Mouse (Mus musculus) inflammation-experienced regulatory T-cells, adult 6 months (primary cell): ENCODE results near the gene Ptprq. TPM values are rescaled to one million over a fixed set of nuclear protein-coding genes. Genes with fewer than 3 reads are reported as not detected.

ENCODE experiments used
- ATAC-seq: one replicate; pipeline ENCODE4 v1.8.0; 2017
- polyA plus RNA-seq, 3 experiments: library from polyadenylated mRNA; unstranded; fragments of 100-300 nt; shearing (Covaris generic); gene quantifications; one replicate each; pipeline ENCODE4 v1.2.1; 2017

The Ptprq gene
- polyA plus RNA-seq, 3 experiments from 2014 or later = not detected

DNA sequence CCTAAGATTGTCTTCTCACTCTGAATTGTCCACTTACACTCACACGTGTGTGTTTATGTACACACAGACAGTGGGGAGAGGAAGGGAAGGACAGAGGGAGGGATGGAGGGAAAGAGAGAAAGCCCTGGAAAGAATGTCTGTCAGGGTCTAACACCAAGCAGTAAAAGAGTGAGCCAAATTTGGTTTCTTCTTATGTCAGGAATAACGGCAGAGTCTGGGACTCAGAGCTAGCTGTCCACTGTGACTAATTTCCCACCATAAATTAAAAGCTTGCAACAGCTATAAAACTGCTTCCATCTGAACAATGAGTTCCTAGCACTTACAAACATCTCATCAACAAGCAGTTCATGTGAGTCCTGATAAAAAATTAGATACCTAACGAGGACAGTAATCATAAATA is 91.7 kb downstream of the Ptprq start:
- ATAC-seq = no peak

DNA sequence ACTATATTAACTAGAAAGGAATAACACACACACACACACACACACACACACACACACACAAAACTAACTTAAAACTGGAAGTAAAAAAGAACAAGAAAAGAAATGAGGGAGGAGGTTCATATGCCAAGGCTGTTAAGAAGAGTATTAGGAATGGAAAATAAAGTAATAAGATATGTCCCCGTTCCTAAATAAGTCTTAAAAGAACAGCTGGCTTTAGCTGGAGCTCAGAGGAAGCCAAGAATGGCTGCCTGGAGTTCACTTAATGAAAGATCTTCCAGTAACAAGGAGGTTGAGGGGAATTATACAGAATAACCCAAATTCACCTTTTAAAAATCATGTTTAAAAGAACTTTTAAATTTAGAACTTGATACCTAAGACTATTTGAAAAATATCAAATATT is 93.2 kb downstream of the Ptprq start:
- no peak for ATAC-seq

DNA sequence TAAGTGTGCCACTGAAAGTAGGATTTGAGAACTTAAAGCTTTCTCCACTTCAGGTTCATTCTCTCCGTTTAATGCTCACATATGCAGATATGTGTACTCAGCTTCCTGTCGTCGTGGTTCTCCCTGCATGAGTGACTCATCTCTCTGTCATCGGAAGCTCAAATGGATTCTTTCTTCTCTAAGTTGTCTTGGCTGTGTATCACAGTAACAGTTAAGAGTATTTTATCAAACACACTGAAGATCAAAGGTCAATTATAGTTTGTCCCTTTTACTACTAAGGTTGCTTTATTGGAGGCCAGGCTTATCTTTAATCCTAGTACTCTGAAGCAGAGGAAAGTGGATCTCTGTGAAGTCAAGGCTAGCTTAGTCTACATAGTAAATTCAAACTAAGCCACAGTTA is 95.6 kb downstream of the Ptprq start:
- ATAC-seq = no peak

DNA sequence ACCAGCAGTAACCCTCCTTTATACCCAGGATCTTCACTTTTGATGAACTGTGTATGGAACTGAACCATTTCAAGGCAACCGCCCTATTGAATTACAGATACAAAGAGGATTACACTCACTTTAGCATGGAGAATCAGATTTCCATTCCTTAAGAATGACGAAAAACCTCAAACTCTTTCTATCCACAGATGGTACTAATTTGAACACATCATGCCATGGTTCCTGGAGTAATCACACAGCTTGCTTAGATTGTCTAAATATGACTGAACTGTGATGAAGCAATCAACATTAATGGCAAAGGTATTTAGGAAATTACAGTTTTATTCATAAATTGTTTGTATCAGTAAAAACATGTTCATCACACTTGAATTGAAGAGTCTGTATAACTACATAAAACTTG is 104.4 kb downstream of the Ptprq start:
- no peak for ATAC-seq

DNA sequence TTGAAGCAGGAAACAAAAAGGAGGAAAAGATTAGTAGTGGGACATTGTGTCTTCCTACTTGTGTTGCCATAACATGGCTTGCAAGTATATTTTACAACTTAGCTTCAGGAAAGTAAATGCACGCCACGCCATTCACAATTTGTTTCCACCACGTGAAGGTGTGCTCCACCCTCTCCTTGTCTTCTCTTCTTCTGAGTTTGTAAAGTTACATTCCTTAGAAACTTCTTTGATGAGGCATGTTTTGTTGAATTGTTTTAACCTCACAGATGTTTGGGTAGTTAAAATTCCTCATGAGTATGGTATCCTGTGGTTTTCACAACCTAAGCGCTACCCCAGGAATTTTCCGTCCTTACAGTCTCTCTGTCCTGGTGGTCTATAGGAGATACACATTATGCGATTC is 118.5 kb downstream of the Ptprq start:
- no peak for ATAC-seq

DNA sequence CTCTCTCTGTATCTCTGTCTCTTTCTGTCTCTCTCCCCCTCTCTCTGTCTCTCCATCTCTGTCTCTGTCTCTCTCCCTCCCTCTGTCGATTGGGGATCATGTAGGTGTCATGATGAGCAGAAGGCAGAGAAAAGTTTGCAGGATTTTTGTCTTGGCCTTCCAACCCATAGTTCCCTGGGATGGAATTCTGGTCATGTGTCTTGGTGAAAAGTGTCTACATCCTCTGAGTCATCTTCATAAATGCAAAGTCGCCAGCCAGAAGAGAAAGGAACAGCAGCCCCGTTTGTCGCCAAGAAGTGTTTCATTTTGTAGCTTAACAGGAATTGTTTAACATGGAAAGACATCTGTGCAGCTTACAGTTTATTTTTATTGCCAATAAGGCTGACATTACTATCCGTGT is 136.5 kb downstream of the Ptprq start:
- no peak for ATAC-seq

DNA sequence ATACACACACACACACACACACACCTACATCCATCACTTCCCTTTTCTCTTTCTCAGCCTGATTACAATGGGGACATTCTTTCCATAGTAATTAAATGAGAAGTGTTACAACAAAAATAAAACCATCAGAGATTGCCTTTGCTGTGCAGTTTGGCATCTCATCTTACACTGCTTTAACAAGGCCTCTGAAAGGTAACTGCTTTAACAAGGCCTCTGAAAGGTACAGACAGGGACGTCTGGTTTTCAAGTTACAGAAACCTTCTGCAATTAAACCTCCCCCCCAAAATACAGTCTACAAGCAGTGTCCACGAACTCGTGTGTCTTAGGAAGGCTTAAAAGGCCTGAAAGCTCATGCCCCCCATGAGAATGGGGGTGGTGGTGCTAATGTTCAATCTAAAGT is 150.8 kb downstream of the Ptprq start:
- no peak for ATAC-seq

DNA sequence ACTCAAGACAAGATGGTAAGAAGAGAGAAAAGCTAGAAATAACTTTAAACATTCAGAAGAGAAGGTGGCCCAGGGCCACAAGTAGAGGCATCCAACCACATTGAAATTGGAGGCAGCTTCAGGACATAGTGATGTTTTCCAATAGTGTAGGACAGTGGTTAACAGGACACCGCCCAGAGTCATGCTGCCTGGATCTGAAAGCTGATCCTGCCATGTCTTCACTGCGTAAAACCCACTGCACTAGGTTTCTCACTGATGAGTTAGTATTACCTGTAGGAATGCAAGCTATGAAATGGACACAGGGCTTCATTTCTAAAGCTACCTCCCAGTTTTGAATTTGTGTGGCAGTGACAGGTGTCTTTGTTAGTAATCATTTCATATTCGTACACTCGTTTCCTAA is 151.6 kb downstream of the Ptprq start:
- ATAC-seq = no peak

DNA sequence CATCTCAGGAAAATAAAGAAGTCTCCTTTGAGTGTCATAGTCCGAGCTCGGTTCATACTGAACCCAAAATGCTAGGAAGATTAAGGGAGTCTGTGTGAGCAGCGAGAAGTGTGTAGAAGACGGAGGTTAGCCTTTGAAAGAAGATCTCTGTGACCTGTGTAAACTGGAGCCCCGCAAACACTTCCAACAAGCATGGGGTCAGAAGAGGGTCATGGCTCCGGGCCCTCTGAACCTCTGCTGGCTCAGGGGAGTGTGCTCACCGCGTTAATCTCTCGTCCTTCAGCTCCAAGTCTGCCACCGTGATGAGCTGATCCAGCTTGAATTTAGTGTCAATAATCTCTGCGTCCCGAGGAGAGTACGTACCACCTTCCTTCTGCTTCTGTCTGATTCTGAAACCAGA is 157.0 kb downstream of the Ptprq start:
- no peak for ATAC-seq

DNA sequence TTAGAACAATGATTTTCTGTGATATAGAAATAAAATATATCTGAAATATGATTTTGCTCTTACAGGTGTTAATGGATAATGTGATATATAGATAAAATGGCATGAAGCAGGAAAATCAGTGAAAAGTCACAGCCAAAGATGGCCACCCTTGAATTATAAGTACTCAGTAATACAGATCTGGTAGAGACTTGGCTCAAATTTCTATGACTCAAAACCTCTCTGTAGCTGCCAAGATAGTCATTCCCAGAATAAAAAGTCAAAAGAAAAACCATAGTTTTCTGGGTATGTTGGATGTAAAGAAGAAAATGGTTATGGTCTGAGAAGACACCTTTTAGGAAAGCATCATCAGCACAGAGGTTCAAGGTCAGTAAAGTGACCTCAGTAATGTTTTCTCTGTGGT is 159.0 kb downstream of the Ptprq start:
- no peak for ATAC-seq

DNA sequence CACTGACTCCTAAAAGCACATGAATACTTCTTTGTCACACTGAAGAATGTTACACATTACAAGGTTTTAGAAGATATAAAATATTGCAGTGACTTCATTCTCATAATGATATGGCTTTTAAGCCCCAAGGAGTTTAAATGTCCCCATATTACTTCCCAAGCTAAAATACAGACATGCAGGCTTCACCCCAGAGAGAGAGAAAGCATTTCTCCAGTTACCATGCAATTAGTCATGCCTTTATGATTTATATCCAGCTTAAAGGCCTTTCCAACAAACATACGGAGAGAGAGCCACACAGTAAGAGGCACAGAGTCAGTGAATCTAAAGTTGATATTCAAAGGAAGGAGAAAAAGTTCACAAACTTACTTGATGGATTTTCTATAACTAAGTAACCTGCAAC is 176.8 kb downstream of the Ptprq start:
- no peak for ATAC-seq

DNA sequence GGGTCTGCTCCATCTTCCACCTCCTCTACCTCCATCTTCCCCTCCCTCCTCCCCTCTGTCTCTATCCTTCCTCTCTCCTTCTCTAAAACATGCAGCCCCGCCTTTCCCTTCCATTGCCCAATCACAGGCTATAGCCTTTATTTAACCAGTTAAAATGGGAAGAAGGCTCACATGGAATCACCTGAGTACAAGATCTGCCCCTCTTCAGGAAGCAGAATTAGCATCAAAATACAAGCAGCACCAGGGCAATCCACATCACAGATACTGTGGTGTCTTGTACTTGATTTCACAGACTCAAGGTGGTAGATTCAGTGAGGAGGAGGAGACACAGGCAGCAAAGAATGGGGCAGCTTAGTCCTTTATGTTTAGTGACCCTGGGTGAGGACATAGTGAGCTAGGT is 191.1 kb downstream of the Ptprq start:
- ATAC-seq = no peak

DNA sequence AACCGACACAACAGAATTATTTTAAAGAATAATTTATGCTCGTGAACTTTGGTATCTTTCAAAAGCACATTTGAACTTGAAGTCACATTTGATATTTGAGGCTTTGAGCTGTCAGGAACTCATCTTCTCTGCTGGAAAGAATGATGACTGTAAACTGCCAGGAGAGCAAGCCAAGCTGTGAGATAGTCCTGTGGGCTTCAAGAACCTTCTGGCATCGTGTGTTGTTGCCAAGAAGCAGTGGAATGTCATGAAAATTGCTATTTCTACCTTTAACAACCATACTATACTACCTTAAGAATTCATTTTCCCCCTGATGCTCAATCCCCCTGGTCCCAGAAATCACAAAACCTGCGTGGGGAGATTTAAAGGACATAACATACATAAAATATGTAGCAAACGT is 200.6 kb downstream of the Ptprq start:
- ATAC-seq = no peak

DNA sequence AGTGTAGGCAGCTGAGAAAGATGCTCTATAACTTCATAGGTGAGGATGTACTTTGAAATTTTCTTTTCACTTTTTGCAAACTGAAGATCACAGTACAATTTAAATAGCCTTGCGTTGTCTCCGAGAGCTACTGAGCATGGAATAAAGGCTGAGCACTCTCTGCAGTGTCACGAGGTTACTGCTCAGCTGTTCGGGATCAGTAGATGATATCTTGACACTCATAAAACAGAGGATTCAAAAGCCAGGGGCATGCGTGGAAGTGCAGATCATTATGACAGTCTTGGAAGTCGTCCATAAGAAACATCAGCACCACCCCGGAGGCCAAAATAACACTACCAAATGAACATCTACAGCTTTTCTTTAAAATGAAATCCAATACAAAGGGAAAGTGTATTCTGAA is 203.2 kb downstream of the Ptprq start:
- no peak for ATAC-seq

DNA sequence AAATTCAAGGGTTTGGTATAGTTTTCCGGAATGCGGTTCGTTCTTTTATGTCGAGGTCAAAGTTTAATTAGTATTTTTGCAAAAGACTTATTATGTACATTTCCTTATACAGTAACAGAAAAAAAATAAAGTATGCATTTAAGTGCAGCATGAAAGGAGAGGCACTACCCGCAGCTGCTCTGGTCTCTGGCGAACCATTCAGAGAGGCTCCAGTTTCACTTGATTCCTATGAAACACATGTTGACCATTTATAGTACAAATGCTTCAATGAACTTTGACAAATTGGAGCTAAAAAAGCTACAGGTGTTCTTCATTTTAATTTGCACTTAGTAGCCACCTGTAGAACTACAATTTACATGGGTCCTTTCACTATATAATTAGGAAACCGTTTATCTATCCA is 205.1 kb downstream of the Ptprq start:
- ATAC-seq = no peak

DNA sequence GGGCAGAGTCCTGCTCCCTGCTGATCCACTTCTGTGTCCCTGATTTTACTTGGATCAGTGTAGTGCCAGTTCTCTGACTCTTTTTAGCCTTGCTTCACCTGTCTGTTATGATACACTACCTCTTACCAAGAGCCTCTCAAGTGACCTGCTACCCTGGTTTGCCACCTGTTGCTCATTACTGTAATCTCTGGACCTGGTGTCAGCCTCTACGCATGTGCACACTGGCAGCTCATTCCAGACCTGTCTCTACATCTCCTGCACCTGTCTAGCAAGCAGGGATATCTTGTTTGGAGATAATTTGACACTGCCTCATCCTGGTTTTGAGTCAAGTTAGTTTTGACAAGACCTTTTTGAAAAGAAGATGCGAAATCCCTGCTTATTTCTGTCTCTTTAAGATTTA is 213.5 kb downstream of the Ptprq start:
- ATAC-seq = no peak

DNA sequence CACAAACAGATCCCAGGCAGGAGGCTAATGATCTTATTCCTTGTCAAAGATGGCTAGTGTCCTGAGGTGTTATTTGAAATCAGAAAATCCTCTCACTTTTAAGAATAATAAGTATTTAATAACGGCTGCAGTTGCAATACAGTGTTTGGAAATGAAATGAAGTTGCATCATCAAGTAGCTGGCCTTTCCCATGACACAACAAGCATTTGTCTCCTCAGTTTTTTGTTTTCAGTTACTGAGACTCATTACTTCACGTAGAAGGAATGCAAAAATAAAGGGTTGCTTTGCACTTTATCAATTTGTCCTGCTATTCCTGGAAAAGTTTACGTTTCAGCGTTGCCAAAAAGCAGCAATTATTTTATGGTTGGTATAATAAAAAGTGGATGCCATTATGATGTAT is 216.4 kb downstream of the Ptprq start:
- no peak for ATAC-seq

DNA sequence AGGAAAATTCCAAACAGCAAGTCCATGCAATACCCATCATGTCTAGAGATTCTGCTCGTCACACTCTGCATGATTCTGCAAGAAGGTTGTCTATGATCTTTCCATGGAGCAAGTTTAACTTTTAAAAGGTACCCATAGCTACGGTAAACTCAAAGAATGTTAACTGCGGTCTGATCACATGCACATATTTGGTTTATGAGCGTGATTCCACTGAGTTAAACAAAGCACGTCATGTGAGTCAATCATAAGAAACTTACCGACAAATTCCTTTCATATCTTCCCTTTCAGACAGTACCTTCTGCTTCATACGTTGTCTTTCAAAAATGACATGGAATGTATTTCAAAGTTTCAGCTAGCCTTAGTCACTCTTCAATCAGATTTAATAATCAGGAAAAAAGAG is 217.7 kb downstream of the Ptprq start:
- no peak for ATAC-seq

DNA sequence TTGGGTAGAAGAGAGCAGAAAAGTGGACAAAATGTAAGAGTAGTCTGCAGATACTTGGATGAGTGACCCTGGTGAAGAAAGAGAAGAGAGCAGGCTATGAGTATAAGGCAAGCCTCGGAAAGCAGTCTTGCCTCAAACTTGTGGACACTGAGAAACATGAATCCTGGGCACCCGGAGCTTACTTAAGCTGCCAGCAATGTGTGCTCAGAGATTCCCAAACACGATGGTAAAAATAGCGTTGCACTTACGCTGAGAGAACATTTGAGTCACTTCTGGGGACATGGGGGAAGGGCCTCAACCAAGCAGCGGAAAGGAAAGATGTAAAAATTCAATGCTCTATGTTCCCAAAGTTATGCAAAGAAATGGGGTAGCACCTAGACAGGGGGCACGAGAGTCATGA is 220.2 kb downstream of the Ptprq start:
- no peak for ATAC-seq

DNA sequence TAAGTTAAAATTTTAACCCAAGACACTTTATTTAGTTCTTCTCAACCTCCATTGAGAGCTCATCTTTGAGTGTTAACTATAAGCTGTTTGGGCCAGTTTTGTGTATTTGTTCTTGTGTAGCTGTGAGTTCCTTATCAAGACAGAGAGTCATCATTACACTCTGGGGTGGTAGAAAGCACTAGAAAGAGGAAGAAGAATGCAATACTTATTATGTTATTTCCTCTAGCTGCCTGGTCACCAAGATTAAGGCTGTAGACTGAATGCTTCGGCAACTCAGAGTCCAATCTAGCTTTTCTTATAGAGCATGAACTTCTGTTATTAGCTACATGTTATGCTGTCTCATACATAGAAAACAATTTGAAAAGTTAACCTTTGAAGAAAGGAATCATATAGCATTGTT is 223.4 kb downstream of the Ptprq start:
- no peak for ATAC-seq

DNA sequence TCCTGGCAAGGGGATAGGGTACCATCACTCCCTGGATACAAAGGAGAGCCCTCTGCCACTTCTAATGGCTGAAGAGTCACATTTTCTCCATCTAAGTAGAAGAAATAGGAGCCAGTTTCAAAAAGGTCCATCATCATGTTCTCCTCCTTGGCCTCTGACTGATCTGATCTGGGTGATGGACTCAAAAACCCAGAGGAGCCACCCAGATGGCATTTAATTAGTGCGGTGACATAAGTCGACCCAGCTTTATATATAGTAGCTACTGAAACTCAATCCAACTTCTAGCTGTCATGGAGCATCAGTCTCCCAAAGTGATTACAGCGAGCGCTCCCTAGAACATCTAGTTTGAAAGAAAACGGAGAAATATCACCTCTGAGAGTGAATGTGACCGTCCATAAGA is 225.3 kb downstream of the Ptprq start, which contains the start of gene Myf6:
Gene Myf6 (minus strand): TSS at position 170 of the 400 bp plus-strand sequence.
- no peak for ATAC-seq

DNA sequence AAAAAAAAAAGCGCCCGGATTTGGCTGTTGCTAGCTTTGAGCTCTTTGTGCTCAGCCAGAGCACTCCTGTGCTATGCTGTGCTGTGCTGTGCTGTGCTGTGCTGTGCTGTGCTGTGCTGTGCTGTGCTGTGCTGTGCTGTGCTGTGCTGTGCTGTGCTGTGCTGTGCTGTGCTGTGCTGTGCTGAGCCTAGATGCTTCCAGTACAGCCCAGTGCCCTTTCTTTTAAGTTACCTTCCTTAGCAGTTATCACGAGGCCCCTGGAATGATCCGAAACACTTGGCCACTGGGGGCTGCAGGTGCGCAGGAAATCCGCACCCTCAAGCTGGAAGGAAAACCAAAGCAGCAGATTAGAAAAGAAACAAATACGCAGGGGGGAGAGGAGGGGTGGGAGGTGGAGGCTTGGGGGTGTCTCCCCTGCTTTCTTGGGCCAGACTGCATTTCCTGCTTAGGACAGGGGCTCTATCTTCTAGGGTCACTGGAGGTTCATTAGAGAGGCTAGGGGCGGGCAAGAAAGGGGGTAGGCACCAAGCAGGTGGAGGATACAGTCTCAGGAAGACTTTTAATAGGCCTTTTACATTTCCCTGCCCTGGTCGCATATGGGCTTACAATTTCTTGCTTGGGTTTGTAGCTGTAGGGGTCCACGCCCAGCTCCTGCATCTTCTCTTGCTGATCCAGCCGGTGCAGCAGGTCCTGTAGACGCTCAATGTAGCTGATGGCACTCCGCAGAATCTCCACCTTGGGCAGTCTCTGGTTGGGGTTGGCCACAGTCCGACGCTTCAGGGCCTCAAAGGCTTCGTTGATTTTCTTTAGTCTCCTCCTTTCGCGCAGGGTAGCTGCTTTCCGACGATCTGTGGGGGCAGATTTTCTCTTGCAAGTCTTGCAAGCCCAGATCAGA is 226.0 kb downstream of the Ptprq start:
- no peak for ATAC-seq

DNA sequence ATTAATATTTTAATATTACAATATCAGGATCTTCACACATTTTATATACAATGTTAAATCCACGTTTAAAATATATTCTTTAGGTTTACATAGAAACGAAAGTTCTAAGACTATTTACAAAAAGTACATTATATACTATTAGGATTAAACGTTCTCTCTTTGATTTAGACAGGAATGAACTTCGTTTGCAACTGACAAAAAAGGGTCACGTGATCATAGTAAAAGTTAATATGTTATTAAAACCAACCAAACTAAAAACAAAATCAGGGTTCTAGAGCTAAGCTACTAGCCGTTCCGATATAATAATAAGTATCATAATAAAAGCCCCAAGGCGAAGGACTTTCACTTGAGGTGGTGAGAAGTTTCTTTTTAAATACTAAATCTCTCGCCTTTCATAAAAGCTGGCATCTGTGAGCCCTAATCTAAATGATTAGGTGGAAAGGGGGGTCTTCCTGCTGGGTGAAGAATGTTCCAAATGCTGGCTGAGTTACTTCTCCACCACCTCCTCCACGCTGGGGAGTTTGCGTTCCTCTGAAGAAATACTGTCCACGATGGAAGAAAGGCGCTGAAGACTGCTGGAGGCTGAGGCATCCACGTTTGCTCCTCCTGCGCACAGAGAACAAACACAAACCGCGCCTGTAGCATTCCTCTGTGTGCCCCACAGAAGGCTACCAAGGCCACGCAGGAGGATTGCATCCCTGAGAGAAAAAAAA is 226.8 kb downstream of the Ptprq start:
- no peak for ATAC-seq

DNA sequence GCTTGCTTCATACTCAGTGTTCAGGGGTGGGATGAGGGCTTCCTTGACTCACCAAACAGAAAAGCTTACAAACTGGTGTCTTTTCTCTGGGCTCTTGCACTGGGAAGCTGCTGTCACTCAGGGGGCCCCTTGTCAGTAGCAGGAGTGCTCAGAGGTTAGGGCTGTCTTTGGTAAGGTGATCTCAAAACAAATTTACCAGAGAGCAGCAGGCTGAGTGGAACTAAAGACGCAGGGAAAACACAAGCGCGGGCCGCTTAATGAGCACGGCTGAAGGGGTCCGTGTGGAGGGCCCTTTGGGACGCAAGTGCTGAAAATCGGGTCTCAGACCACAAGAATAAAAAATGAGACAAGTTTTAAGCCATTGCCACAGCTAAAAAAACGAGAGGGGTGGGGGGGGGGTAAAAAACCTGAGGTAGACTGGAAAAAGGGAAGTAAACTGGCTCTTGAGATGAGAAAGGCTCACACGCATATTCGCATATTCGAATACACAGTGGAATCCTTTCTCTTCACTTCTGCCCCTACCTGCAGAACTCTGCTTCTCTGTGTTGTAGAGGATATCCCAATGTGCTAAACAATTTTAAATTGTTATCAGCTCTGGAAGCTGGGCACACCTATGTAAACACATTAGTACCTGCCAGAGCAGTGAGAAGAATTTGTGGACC is 231.1 kb downstream of the Ptprq start:
- no peak for ATAC-seq
